Comparison of ENCODE assay signal across 14 mouse cellular contexts in the genomic region with DNA sequence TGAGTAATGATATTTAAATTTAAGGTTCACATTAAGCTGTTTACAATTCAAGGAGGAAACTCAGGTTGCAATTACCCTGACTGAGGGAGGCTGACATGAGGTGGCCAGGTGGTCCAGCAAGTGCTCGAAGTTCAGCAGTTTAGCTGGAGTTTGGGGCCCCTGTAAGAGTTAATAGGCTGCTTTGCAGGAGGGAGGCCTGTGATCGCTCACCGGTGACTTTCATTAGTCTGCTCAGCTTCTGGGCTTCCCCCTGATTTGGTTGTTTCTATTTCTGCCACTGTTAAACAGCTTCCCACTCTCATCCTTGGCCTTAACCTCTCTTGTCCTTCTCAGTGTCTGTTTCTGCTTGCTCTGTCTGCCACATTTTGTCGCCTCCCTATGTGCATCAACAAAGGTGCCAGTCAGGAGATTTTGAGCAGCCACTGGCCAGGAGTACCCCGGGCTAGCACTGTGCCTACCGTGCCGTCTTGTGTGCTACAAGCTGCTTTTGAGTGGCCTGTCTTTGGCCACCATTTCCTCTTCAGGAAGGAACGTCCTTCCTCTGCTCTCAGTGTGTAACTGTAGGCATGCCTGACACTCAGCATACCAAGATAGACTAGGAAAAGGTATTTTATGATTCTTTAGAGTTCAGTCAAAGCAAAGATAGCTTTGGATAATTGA.
DNase-seq lines count a peak whose midpoint lies in the region; ATAC-seq lines count a peak whose summit lies in the region.
"Had no signal": no experiment of that assay in that cellular context is flagged by ENCODE, and none has a peak within 500 bp of the region (broad histone marks: within the 10 kb centered on the region; RNA-seq: fewer than 3 reads in every experiment).

No protein-coding gene starts in this region.

- no peak overlapping the region for H3K9ac ChIP-seq in heart, embryonic 14.5 days (ENCODE audit: low read length)
- H3K9ac ChIP-seq: limb, embryonic 13.5 days; lung, embryonic 15.5 days; midbrain, embryonic 12.5 days; stomach, embryonic 15.5 days had no signal

- H3K27ac ChIP-seq in heart, embryonic 14.5 days (replicated peaks in 1 of 2; ENCODE audit: control insufficient read depth in 1 of 2, insufficient read depth in 1 of 2, low read depth in 2 of 2, low read length in 2 of 2): peak overlapping the region; percentile 63 to 78
- H3K27ac ChIP-seq: limb, embryonic 13.5 days; lung, embryonic 15.5 days; midbrain, embryonic 12.5 days; stomach, embryonic 15.5 days had no signal

- peaks cover 15% of the 10 kb centered on the region for H3K36me3 ChIP-seq in heart, embryonic 14.5 days (ENCODE audit: control insufficient read depth, insufficient read depth, low read length)
- H3K36me3 ChIP-seq: G1E; limb, embryonic 13.5 days; lung, embryonic 15.5 days; midbrain, embryonic 12.5 days had no signal

- 11% methylated on average over 8 of the region's 8 CpGs for WGBS in heart, embryonic 14.5 days

- peaks cover 8 to 12% of the 10 kb centered on the region in 2 experiments for H3K4me1 ChIP-seq in heart, embryonic 14.5 days (ENCODE audit: control insufficient read depth in 2 of 2, insufficient read depth in 2 of 2, low read length in 2 of 2)
- H3K4me1 ChIP-seq: midbrain, embryonic 12.5 days had no signal

- DNase-seq in spleen, adult 18-20 months: peak; percentile 8 to 41
- no peak for DNase-seq in spleen, postnatal 14 days (ENCODE audit: low spot score in 2 of 2)
- peak; percentile 17 for DNase-seq in embryo, embryonic 10.5 days (ENCODE audit: low spot score)
- no peak for DNase-seq in layer of hippocampus, adult 11-12 months (ENCODE audit: low spot score)
- DNase-seq in MN1 (ENCODE audit: low spot score): no peak
- DNase-seq: adrenal gland, adult 8-10 months had no signal

- ATAC-seq in heart, embryonic 14.5 days (ENCODE audit: insufficient number of reproducible peaks, insufficient read depth, low FRiP score, low read depth): peak; percentile 26; the same call in 1 of the 2 replicates
- peak; percentile 18; the same call in 1 of the 2 replicates for ATAC-seq in megakaryocyte progenitor cell, adult 5-6 weeks (replicated peaks; ENCODE audit: poor library complexity)
- ATAC-seq: forebrain, embryonic 14.5 days had no signal

- H3K9me3 ChIP-seq in heart, embryonic 14.5 days (ENCODE audit: control insufficient read depth, low read length): no peaks in the 10 kb centered on the region
- H3K9me3 ChIP-seq: G1E; limb, embryonic 13.5 days; lung, embryonic 15.5 days; midbrain, embryonic 12.5 days; stomach, embryonic 15.5 days had no signal

- H3K27me3 ChIP-seq in heart, embryonic 14.5 days (ENCODE audit: control insufficient read depth, insufficient read depth, low read length): no peaks in the 10 kb centered on the region
- H3K27me3 ChIP-seq: limb, embryonic 13.5 days; lung, embryonic 15.5 days; midbrain, embryonic 12.5 days; stomach, embryonic 15.5 days had no signal

- H3K4me3 ChIP-seq in heart, embryonic 14.5 days (ENCODE audit: control insufficient read depth in 1 of 2, insufficient read depth in 1 of 2, low read depth in 1 of 2, low read length in 2 of 2): no peak overlapping the region
- H3K4me3 ChIP-seq: limb, embryonic 13.5 days; lung, embryonic 15.5 days; midbrain, embryonic 12.5 days; stomach, embryonic 15.5 days had no signal

- peak overlapping the region; percentile 31; the same call in 1 of the 2 replicates for H3K4me2 ChIP-seq in heart, embryonic 14.5 days (ENCODE audit: low read length)
- H3K4me2 ChIP-seq: limb, embryonic 13.5 days; lung, embryonic 15.5 days; midbrain, embryonic 12.5 days; stomach, embryonic 15.5 days had no signal

Comparison
In these comparisons a context has a peak if more than half of its experiments do, and no peak if none do; other contexts are left out.
1. DNase-seq: peak in spleen, adult 18-20 months (2 of 2) and embryo, embryonic 10.5 days (single experiment); none in spleen, postnatal 14 days (0 of 2), layer of hippocampus, adult 11-12 months (single experiment) and MN1 (single experiment).